Mouse (Mus musculus) erythroblast, embryonic 14.5 days (primary cell): Measurements from ENCODE around the gene Arhgef6.

ENCODE experiments used
- GATA1 ChIP-seq: IDR thresholded peaks from 2 replicates; pipeline ENCODE4 v1.6.1; 2012; ENCODE audit warnings: low read length, inconsistent platforms, mixed read lengths
- TAL1 ChIP-seq: IDR thresholded peaks from 3 replicates; pipeline ENCODE4 v1.6.1; 2012; ENCODE audit warnings: low read length, inconsistent platforms, mixed read lengths

DNA sequence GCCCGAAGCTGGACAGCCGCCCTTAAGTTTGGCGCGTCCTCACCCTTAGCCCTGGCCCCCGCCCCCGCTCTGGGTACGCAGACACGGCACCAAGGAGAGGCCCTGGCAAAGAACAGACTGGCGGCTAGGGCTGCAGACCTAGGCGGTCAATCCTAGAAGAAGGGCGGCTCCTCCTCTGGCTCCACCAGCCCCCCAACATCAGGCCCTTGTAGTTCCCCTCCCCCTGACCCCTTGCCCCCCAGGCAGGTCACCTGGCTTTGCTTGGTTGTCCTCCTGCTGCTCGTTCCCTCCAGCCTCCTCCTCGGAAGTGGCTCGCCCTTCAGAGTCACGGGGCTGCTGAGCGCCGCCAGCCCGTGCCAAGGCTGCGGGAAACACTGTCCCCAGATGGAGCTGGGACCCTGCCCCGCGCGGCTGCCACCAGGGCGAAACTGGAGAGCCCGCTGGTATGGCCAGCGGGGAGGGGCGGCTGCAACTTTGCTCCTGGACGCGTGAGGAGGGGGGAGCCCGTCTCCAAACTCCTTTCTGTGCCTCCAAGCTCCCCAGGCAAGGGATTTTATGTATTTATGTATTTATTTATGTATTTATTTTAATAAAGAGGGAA is 12.6 kb downstream of the Arhgef6 start:
- no peak for TF ChIP-seq GATA1
- no peak for TF ChIP-seq TAL1
